Mouse (Mus musculus) kidney, adult 11 months (tissue): ENCODE results near the gene Cenpv.
"Not testable (repeated sequence)": the region's sequence is repeated elsewhere in the genome, so short reads cannot be mapped to it uniquely, and the experiment has no call there.

ENCODE experiments used
- DNase-seq: peaks from one replicate; pipeline ENCODE4 v3.0.0; 2022

Cenpv gene

GRCm38 (mm10) chr11:62553186-62553585, 14.1 kb upstream of the Cenpv start:
- DNase-seq, result no peak

GRCm38 (mm10) chr11:62551226-62552119, 12.4 kb upstream of the Cenpv start:
- no peak for DNase-seq

GRCm38 (mm10) chr11:62550727-62551225, 11.7 kb upstream of the Cenpv start, which contains the start of gene Ubb:
Gene Ubb, plus strand, starts transcription at chr11:62551171.
- DNase-seq, result peak; percentile 99

GRCm38 (mm10) chr11:62550227-62550685, 11.2 kb upstream of the Cenpv start:
- DNase-seq, result peak; percentile 63

GRCm38 (mm10) chr11:62549782-62550181, 10.7 kb upstream of the Cenpv start:
- DNase-seq, result peak; percentile 73

- DNase-seq, result no peak
Measured at GRCm38 (mm10) chr11:62543991-62544390, 4.9 kb upstream of the Cenpv start.

GRCm38 (mm10) chr11:62541581-62541980, 2.5 kb upstream of the Cenpv start:
- DNase-seq, result no peak

GRCm38 (mm10) chr11:62540969-62541368, 1.9 kb upstream of the Cenpv start:
- DNase-seq, result no peak

- DNase-seq, result no peak
Measured at GRCm38 (mm10) chr11:62540167-62540566, 1.1 kb upstream of the Cenpv start.

GRCm38 (mm10) chr11:62538321-62539088, 556 bp downstream of the Cenpv start:
- peak; percentile 37 for DNase-seq

- no peak for DNase-seq
Measured at GRCm38 (mm10) chr11:62537590-62537989, 1.5 kb downstream of the Cenpv start.

GRCm38 (mm10) chr11:62537089-62537488, 2.0 kb downstream of the Cenpv start:
- DNase-seq, result no peak

GRCm38 (mm10) chr11:62522283-62522682, 16.8 kb downstream of the Cenpv start:
- DNase-seq, result no peak

- DNase-seq, result no peak
Measured at GRCm38 (mm10) chr11:62518991-62519390, 20.1 kb downstream of the Cenpv start.

- DNase-seq, result no peak
Measured at GRCm38 (mm10) chr11:62513311-62513710, 25.8 kb downstream of the Cenpv start.

- no peak for DNase-seq
Measured at GRCm38 (mm10) chr11:62512529-62513080, 26.5 kb downstream of the Cenpv start.

GRCm38 (mm10) chr11:62511444-62512202, 27.4 kb downstream of the Cenpv start:
- DNase-seq, result peak; percentile 10

GRCm38 (mm10) chr11:62510956-62511355, 28.1 kb downstream of the Cenpv start:
- no peak for DNase-seq

GRCm38 (mm10) chr11:62509571-62509970, 29.5 kb downstream of the Cenpv start:
- DNase-seq, result no peak

- DNase-seq, result not testable (repeated sequence)
Measured at GRCm38 (mm10) chr11:62508816-62509215, 30.2 kb downstream of the Cenpv start.

- not testable (repeated sequence) for DNase-seq
Measured at GRCm38 (mm10) chr11:62508365-62508764, 30.7 kb downstream of the Cenpv start.

GRCm38 (mm10) chr11:62507683-62508082, 31.4 kb downstream of the Cenpv start:
- DNase-seq, result no peak
